Mouse (Mus musculus) spleen, adult 2 months (tissue): ENCODE data around the gene Cdk9.

Experiments
- CTCF ChIP-seq: fragments of 200-500 bp; IDR thresholded peaks from 2 replicates; pipeline ENCODE4 v1.5.1; 2011; ENCODE audit warnings: mild to moderate bottlenecking, inconsistent platforms; ENCODE audit not compliant: insufficient read depth, insufficient read length, insufficient replicate concordance; ENCODE audit errors: extremely low read depth
- POLR2A ChIP-seq: fragments of 200-500 bp; IDR thresholded peaks from 2 replicates; pipeline ENCODE4 v1.6.1; 2011; ENCODE audit warnings: low read depth, low read length, inconsistent platforms

- TF ChIP-seq CTCF = no peak
- TF ChIP-seq POLR2A = no peak
Observed at GRCm38 (mm10) chr2:32718761-32719160, 5.9 kb upstream of the Cdk9 start.
